Mouse (Mus musculus) macrophage (primary cell): ENCODE data around the gene Ptges3l. TPM values are rescaled to one million over a fixed set of nuclear protein-coding genes. Genes with fewer than 3 reads are reported as not detected.

Source experiments
- polyA plus RNA-seq: library from polyadenylated mRNA; stranded (reverse); fragments of 250-400 nt; gene quantifications from 3 replicates; pipeline ENCODE4 v1.2.4, GENCODE M21; 2018; ENCODE audit warnings: inconsistent platforms

The Ptges3l gene
- polyA plus RNA-seq, 1 experiment from 2014 or later, result 1.6 TPM

Other genes with a start within 250 kb of the Ptges3l start
- not detected in 3 replicates for gene Ccr10, start 249.9 kb downstream of the Ptges3l start, polyA plus RNA-seq
- gene Ezh1, start 198.9 kb downstream of the Ptges3l start, polyA plus RNA-seq, result 19.6 to 40.4 TPM (median 38.1 TPM) in 3 replicates
- gene Ramp2, start 179.3 kb downstream of the Ptges3l start, polyA plus RNA-seq, result 0.36 TPM in 1 of 3 replicates, not detected in the others
- gene Vps25, start 171.6 kb downstream of the Ptges3l start, polyA plus RNA-seq, result 90.9 to 128 TPM (median 115 TPM) in 3 replicates
- gene Wnk4, start 164.8 kb downstream of the Ptges3l start, polyA plus RNA-seq, result not detected in 3 replicates
- 0.17 to 0.29 TPM in 2 of 3 replicates, not detected in the other for gene Cntd1, start 146.3 kb downstream of the Ptges3l start, polyA plus RNA-seq
- gene Coa3, start 146.2 kb downstream of the Ptges3l start, polyA plus RNA-seq, result 46.1 to 108 TPM (median 103 TPM) in 3 replicates
- 89.3 to 112 TPM (median 98.9 TPM) in 3 replicates for gene Becn1, start 123.0 kb downstream of the Ptges3l start, polyA plus RNA-seq
- gene Psme3, start 109.1 kb downstream of the Ptges3l start, polyA plus RNA-seq, result 53.0 to 111 TPM (median 98.6 TPM) in 3 replicates
- 0.43 to 1.0 TPM (median 0.67 TPM) in 3 replicates for gene Aoc2, start 100.3 kb downstream of the Ptges3l start, polyA plus RNA-seq
- gene Aoc3, start 94.7 kb downstream of the Ptges3l start, polyA plus RNA-seq, result not detected in 3 replicates
- gene G6pc, start 57.8 kb downstream of the Ptges3l start, polyA plus RNA-seq, result not detected in 3 replicates
- gene Aarsd1, start 7.7 kb downstream of the Ptges3l start, polyA plus RNA-seq, result 11.0 to 28.5 TPM (median 12.0 TPM) in 3 replicates
- gene Gm27029, start 537 bp downstream of the Ptges3l start, polyA plus RNA-seq, result 0.82 to 2.1 TPM in 2 of 3 replicates, not detected in the other
- 7.5 to 12.0 TPM (median 11.5 TPM) in 3 replicates for gene Rundc1, start 248 bp downstream of the Ptges3l start, polyA plus RNA-seq
- 158 to 680 TPM (median 569 TPM) in 3 replicates for gene Rpl27, start 17.0 kb upstream of the Ptges3l start, polyA plus RNA-seq
- gene Ifi35, start 23.1 kb upstream of the Ptges3l start, polyA plus RNA-seq, result 24.9 to 84.0 TPM (median 72.4 TPM) in 3 replicates
- 4.7 to 7.4 TPM (median 6.7 TPM) in 3 replicates for gene Rnd2, start 39.7 kb upstream of the Ptges3l start, polyA plus RNA-seq
- gene Vat1, start 40.9 kb upstream of the Ptges3l start, polyA plus RNA-seq, result 611 to 709 TPM (median 617 TPM) in 3 replicates
- gene Brca1, start 126.6 kb upstream of the Ptges3l start, polyA plus RNA-seq, result 0.61 to 7.7 TPM (median 2.1 TPM) in 3 replicates
- gene Nbr1, start 126.8 kb upstream of the Ptges3l start, polyA plus RNA-seq, result 57.2 to 95.2 TPM (median 88.0 TPM) in 3 replicates
- 374 to 580 TPM (median 389 TPM) in 3 replicates for gene Tmem106a, start 156.9 kb upstream of the Ptges3l start, polyA plus RNA-seq
- not detected in 3 replicates for gene Gm11634, start 173.9 kb upstream of the Ptges3l start, polyA plus RNA-seq
- 3.7 to 12.9 TPM (median 6.8 TPM) in 3 replicates for gene Rdm1, start 201.9 kb upstream of the Ptges3l start, polyA plus RNA-seq
- 1.9 to 2.8 TPM (median 2.1 TPM) in 3 replicates for gene Arl4d, start 240.2 kb upstream of the Ptges3l start, polyA plus RNA-seq